Comparison of ENCODE assay signal across 8 mouse cellular contexts in the genomic region with DNA sequence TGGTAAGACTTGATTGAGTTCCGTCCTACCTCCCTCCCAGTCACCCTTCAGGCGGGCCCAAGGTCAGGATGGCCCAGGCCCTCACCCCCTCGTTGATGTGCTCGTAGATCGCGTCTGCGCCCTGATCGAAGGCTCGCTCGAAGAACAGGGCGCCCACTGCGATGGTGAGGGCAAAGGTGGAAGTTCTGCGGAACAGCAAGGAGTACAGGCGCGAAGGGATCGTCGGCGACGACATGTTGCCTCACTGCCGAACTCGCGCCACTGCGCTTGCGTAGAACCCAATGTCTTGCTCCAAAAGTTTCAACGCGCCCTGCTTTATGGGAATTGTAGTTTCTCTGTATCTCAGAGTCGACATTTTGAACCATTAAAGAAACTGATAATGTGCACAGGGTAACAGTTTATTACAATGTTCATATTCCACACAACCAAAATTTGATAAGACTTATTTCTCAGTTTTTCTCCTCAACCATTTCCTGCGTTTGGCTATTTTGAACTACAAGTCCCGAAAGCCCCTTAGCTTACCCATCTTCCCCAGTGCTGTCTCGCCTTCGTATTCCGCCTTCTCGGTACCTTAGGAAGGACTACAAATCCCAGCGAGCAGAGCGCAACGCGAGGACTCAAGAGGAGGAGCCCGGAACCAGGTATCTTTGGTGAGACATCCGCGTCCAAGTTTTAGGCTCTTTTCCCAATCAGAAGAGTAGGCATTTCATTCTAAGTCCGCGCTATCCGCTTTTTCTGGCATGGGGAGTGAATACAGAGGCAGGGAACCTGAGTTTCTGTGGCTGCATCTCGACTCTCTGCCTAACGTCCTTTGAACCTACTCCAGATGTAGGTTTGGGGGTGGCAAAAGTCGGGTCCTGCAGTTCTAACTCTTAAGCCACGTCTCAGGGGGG. TPM values are rescaled to one million over a fixed set of nuclear protein-coding genes. Genes with fewer than 3 reads are reported as not detected.
DNase-seq lines count a peak whose midpoint lies in the region; ATAC-seq and TF ChIP-seq lines count a peak whose summit lies in the region.

Gene Uqcr10 (minus strand): TSS at position 271 of the 893 bp plus-strand sequence.
Gene Zmat5 (plus strand): TSS at position 607 of the 893 bp plus-strand sequence.

- H3K27me3 ChIP-seq in megakaryocyte, embryonic 14.5 days (replicated peaks) = no peaks in the 10 kb centered on the region

- no peak for TF ChIP-seq CTCF in cortical plate, adult 2 months (IDR thresholded peaks at IDR 0.05; ENCODE audit: extremely low read depth, insufficient read depth, low read length)

- H3K9me3 ChIP-seq in megakaryocyte, embryonic 14.5 days = no peaks in the 10 kb centered on the region

- peak; percentile 80 to 88 for DNase-seq in gastrocnemius, adult 8-10 months (ENCODE audit: low spot score in 2 of 2)
- DNase-seq in hindlimb bud, embryonic 11.5 days (ENCODE audit: extremely low spot score, low read depth, low spot score) = peak; percentile 99
- DNase-seq in left cerebral cortex, adult 8-10 months (ENCODE audit: low spot score in 2 of 2) = peak; percentile 88 to 92
- DNase-seq in right cerebral cortex, postnatal 10 days (ENCODE audit: low spot score in 2 of 2) = peak; percentile 95
- peak; percentile 91 for DNase-seq in urinary bladder, postnatal 25 days (ENCODE audit: low spot score)

- H3K36me3 ChIP-seq in megakaryocyte, embryonic 14.5 days (replicated peaks; ENCODE audit: low read length) = peaks cover 20% of the 10 kb centered on the region

- TF ChIP-seq POLR2A in cortical plate, adult 2 months (IDR thresholded peaks at IDR 0.05; ENCODE audit: extremely low read depth, insufficient read depth, low read length) = peak; percentile 99

- H3K4me3 ChIP-seq in cortical plate, adult 2 months (ENCODE audit: insufficient read depth, low read length) = peak within 1 kb of the TSS; percentile 79
- peak within 1 kb of the TSS; percentile 99 for H3K4me3 ChIP-seq in megakaryocyte, embryonic 14.5 days (replicated peaks)

- peak within 1 kb of the TSS; percentile 40 for H3K27ac ChIP-seq in cortical plate, adult 2 months (ENCODE audit: insufficient read depth, low read length)

- ATAC-seq in activated CD4-positive, CD25-positive, alpha-beta regulatory T cell, adult 4 months = peak; percentile 96

- peaks cover 2% of the 10 kb centered on the region for H3K4me1 ChIP-seq in cortical plate, adult 2 months (ENCODE audit: control insufficient read depth, insufficient read depth, low read length)
- peaks cover 20% of the 10 kb centered on the region for H3K4me1 ChIP-seq in megakaryocyte, embryonic 14.5 days

RNA-seq across cellular contexts. Expression of gene Uqcr10, which starts in this region (rescaled TPM):
- polyA plus RNA-seq in activated CD4-positive, CD25-positive, alpha-beta regulatory T cell, adult 4 months (2017; shearing (Covaris generic)) = 100 to 1,000 TPM; 481 to 512 TPM
- polyA plus RNA-seq in cortical plate, adult 2 months (2012; rRNA removed) = 1,122 and 1,215 TPM in 2 replicates
- total RNA-seq in gastrocnemius, adult 8-10 months (2022) = 1,000 to 10,000 TPM in 1 of 4 experiments, 100 to 1,000 TPM in 3; 882 to 1,031 (median 959) TPM
- total RNA-seq in left cerebral cortex, adult 8-10 months (2022) = 100 to 1,000 TPM; 312 to 352 (median 336) TPM
- polyA plus RNA-seq in megakaryocyte, embryonic 14.5 days (2012; ENCODE audit: insufficient read depth, low replicate concordance) = 26.4 and 27.4 TPM in 2 replicates

RNA-seq across cellular contexts. Expression of gene Zmat5, which starts in this region (rescaled TPM):
- 100 to 1,000 TPM; 127 to 144 TPM for polyA plus RNA-seq in activated CD4-positive, CD25-positive, alpha-beta regulatory T cell, adult 4 months (2017; shearing (Covaris generic))
- polyA plus RNA-seq in cortical plate, adult 2 months (2012; rRNA removed) = 48.1 and 52.6 TPM in 2 replicates
- total RNA-seq in gastrocnemius, adult 8-10 months (2022) = 10 to 100 TPM; 19.6 to 26.9 (median 24.7) TPM
- total RNA-seq in left cerebral cortex, adult 8-10 months (2022) = 10 to 100 TPM; 22.7 to 38.8 (median 27.7) TPM
- polyA plus RNA-seq in megakaryocyte, embryonic 14.5 days (2012; ENCODE audit: insufficient read depth, low replicate concordance) = 75.1 and 119 TPM in 2 replicates

Comparison
In these comparisons a context has a peak if more than half of its experiments do, and no peak if none do; other contexts are left out.
1. Peak in every context shown above with its lines: DNase-seq, ATAC-seq, H3K4me3 ChIP-seq and H3K27ac ChIP-seq.
2. RNA of gene Uqcr10 (polyA plus RNA-seq): 1,122 to 1,215 TPM in cortical plate, adult 2 months and 481 to 512 TPM in activated CD4-positive, CD25-positive, alpha-beta regulatory T cell, adult 4 months; 26.4 to 27.4 TPM in megakaryocyte, embryonic 14.5 days; every median in the first group is over 10 times any median in the second.